Mouse (Mus musculus): ENCODE results near the gene Tsnax. TPM values are rescaled to one million over a fixed set of nuclear protein-coding genes. Genes with fewer than 3 reads are reported as not detected.

Gene Tsnax
- total and polyA plus RNA-seq, 3 experiments = 17.6 to 49.7 (median 25.5) TPM

DNA sequence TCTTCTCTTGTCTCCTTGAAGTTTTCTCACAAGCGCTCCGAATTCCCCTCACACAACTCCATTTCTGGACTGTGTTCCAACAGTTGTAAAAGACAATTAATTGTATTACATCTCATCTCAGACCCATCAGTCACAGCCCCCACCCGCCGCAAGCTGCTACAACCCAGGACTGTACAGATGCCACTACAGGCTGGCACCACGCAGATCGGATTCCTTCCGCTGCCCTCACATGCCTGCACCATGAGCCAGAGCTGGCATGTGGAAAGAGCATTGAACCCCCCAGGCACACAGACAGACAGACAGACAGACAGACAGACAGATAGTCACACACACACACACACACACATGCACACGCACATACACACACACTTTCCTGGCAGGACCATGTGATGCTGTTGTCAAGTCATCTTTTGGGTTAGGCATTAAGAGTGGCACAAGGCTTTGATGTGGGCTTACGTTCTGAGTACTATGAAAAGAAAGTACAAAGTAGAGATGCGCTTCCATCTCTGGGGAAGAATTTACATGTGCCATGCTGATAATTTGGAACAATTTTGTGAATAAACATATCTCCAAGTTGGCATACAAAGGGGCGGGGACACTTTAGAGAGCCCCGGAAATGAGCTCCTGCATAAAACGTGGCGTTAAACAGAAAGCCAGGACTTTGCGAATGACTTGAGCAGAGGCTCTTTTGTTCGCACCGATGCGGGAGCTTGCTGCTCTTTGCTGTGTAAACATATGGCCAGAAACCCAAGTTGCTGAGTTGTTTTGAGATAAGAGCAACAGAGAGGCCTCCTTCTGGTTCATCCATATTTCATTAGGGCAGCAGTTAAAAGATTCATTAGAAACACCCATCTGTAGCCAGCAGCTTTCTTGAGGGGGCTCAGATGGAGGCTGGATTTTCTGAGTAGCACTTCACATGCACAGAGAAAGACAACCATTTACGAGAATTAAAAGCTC, 67.9 kb downstream of the Tsnax start:
- Histone ChIP-seq H3K36me3 (replicated peaks) (no peaks in the 10 kb centered on the region), H3K4me1 (ENCODE audit: insufficient read depth, low read depth, low read length) (no peaks in the 10 kb centered on the region), H3K27me3 (ENCODE audit: insufficient read depth, low read length) (no peaks in the 10 kb centered on the region), H3K4me3 (ENCODE audit: low read depth, low read length) (no peak overlapping the region), H3K9me3 (replicated peaks) (peaks cover 90% of the 10 kb centered on the region)
- TF ChIP-seq GATA1 (IDR thresholded peaks at IDR 0.05; ENCODE audit: borderline replicate concordance, low read length) = no peak
- TF ChIP-seq GATA2 (IDR thresholded peaks at IDR 0.05; ENCODE audit: borderline replicate concordance, low read depth, low read length) = no peak
- TF ChIP-seq POLR2AphosphoS5 (IDR thresholded peaks at IDR 0.05; ENCODE audit: insufficient replicate concordance, low read depth, low read length) = no peak
- no peak for TF ChIP-seq TAL1 (conservative IDR thresholded peaks at IDR 0.05; ENCODE audit: low read depth, low read length)
- TF ChIP-seq CTCF (IDR thresholded peaks at IDR 0.05; ENCODE audit: low read depth, low read length) = no peak
- DNase-seq (ENCODE audit: low spot score) (no peak), ATAC-seq (ENCODE audit: extremely low read depth, insufficient number of reproducible peaks, low FRiP score, poor library complexity, severe bottlenecking) (no peak)

DNA sequence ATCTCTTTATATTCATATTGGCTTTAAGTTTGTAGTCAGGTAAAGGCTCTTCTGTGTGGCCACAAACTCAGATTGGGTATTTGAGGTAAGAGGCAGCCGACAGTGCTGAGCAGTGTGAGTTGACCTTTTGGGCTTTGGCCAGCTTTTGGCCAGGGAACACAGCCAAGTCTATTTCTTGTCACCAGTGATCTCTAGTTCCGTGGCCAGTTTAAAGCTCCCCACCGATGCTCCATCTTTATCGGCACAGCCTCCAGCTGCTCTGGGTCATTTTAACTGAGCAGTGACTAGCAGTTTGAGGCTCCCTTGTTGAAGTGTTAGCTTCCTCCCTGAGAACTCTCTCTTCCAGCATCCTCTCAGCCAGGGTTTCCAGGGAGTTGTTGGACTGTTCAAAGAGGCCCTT, 70.9 kb downstream of the Tsnax start:
- no peak for ATAC-seq (ENCODE audit: extremely low read depth, insufficient number of reproducible peaks, low FRiP score, poor library complexity, severe bottlenecking)

More for the DNA sequence above, 70.9 kb downstream of the Tsnax start:
- H3K36me3 ChIP-seq (replicated peaks) = no peaks in the 10 kb centered on the region
- H3K9me3 ChIP-seq (replicated peaks) = peaks cover 93% of the 10 kb centered on the region
- H3K27me3 ChIP-seq (ENCODE audit: insufficient read depth, low read length) = peaks cover 5% of the 10 kb centered on the region; the same call in 1 of the 2 replicates
- H3K4me1 ChIP-seq (ENCODE audit: insufficient read depth, low read depth, low read length) = no peaks in the 10 kb centered on the region
- DNase-seq (ENCODE audit: low spot score) = no peak
- no peak for TF ChIP-seq POLR2AphosphoS5 (IDR thresholded peaks at IDR 0.05; ENCODE audit: insufficient replicate concordance, low read depth, low read length)
- no peak for TF ChIP-seq TAL1 (conservative IDR thresholded peaks at IDR 0.05; ENCODE audit: low read depth, low read length)
- TF ChIP-seq GATA1 (IDR thresholded peaks at IDR 0.05; ENCODE audit: borderline replicate concordance, low read length) = no peak
- no peak for TF ChIP-seq CTCF (IDR thresholded peaks at IDR 0.05; ENCODE audit: low read depth, low read length)
- TF ChIP-seq GATA2 (IDR thresholded peaks at IDR 0.05; ENCODE audit: borderline replicate concordance, low read depth, low read length) = no peak
- H3K4me3 ChIP-seq (ENCODE audit: low read depth, low read length) = no peak overlapping the region

Other genes starting within 250 kb of the Tsnax start
- not detected in 2 replicates for gene Trim67, start 219.9 kb upstream of the Tsnax start, total RNA-seq (2014; fragmentation: Nextera tagmentation)
- gene Trim67, start 219.9 kb upstream of the Tsnax start, total RNA-seq (2017) = 0.05 TPM in 1 of 2 replicates, not detected in the other
- not detected in 2 replicates for gene Trim67, start 219.9 kb upstream of the Tsnax start, polyA plus RNA-seq (2012)
- gene Gnpat, start 150.0 kb upstream of the Tsnax start, total RNA-seq (2014; fragmentation: Nextera tagmentation) = 125 and 146 TPM in 2 replicates
- 129 and 131 TPM in 2 replicates for gene Gnpat, start 150.0 kb upstream of the Tsnax start, total RNA-seq (2017)
- 80.5 and 128 TPM in 2 replicates for gene Gnpat, start 150.0 kb upstream of the Tsnax start, polyA plus RNA-seq (2012)
- 49.3 and 61.9 TPM in 2 replicates for gene 2810004N23Rik, start 149.9 kb upstream of the Tsnax start, total RNA-seq (2014; fragmentation: Nextera tagmentation)
- gene 2810004N23Rik, start 149.9 kb upstream of the Tsnax start, total RNA-seq (2017) = 73.7 and 74.1 TPM in 2 replicates
- 41.9 and 52.6 TPM in 2 replicates for gene 2810004N23Rik, start 149.9 kb upstream of the Tsnax start, polyA plus RNA-seq (2012)
- 14.4 and 15.1 TPM in 2 replicates for gene Exoc8, start 115.3 kb upstream of the Tsnax start, total RNA-seq (2014; fragmentation: Nextera tagmentation)
- 22.8 and 24.8 TPM in 2 replicates for gene Exoc8, start 115.3 kb upstream of the Tsnax start, total RNA-seq (2017)
- 10.4 and 10.9 TPM in 2 replicates for gene Exoc8, start 115.3 kb upstream of the Tsnax start, polyA plus RNA-seq (2012)
- gene Sprtn, start 115.1 kb upstream of the Tsnax start, total RNA-seq (2014; fragmentation: Nextera tagmentation) = 42.4 and 43.5 TPM in 2 replicates
- 34.7 and 35.8 TPM in 2 replicates for gene Sprtn, start 115.1 kb upstream of the Tsnax start, total RNA-seq (2017)
- 13.0 and 21.7 TPM in 2 replicates for gene Sprtn, start 115.1 kb upstream of the Tsnax start, polyA plus RNA-seq (2012)
- gene Egln1, start 63.7 kb upstream of the Tsnax start, total RNA-seq (2014; fragmentation: Nextera tagmentation) = 39.3 and 40.8 TPM in 2 replicates
- 31.8 and 33.8 TPM in 2 replicates for gene Egln1, start 63.7 kb upstream of the Tsnax start, total RNA-seq (2017)
- gene Egln1, start 63.7 kb upstream of the Tsnax start, polyA plus RNA-seq (2012) = 17.6 and 19.9 TPM in 2 replicates
- not detected in 2 replicates for gene Disc1, start 41.2 kb downstream of the Tsnax start, total RNA-seq (2014; fragmentation: Nextera tagmentation)
- gene Disc1, start 41.2 kb downstream of the Tsnax start, total RNA-seq (2017) = not detected in 2 replicates
- not detected in 2 replicates for gene Disc1, start 41.2 kb downstream of the Tsnax start, polyA plus RNA-seq (2012)

All from G1E (cell line).